Comparison of ENCODE assay signal across 13 mouse cellular contexts in the genomic region with DNA sequence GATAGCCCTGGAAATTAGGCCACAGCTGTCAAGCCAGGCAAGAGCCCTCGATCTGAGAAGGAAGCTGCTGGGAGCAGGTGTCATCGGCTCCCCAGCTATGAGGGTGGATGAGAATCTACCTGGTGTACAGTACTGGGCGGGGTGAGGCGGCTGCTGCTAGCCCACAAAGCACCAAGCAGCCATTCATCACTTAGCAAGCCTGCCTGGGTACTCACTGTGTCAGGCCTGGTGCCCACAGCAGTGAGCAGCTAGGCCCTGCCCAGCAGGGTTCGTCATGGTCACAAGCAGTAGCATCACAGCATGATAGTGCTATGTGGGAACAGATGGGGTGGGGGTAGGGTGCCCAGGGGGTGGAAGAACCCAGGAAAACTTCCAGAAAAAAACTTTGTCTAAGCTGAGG. TPM values are rescaled to one million over a fixed set of nuclear protein-coding genes. Genes with fewer than 3 reads are reported as not detected.
A peak's percentile ranks its signal among the peaks of the same experiment; 100 is the strongest.
DNase-seq lines count a peak whose midpoint lies in the region; ATAC-seq and TF ChIP-seq lines count a peak whose summit lies in the region.
"Had no signal": no experiment of that assay in that cellular context is flagged by ENCODE, and none has a peak within 500 bp of the region (broad histone marks: within the 10 kb centered on the region; RNA-seq: fewer than 3 reads in every experiment).

No protein-coding gene starts in this region.

- TF ChIP-seq POLR2A in heart, adult 2 months (IDR thresholded peaks at IDR 0.05; ENCODE audit: insufficient read depth, low read depth, low read length) = no peak

- WGBS in heart, embryonic 16.5 days = 88% methylated on average over 5 of the region's 5 CpGs
- 90% methylated on average over 5 of the region's 5 CpGs for WGBS in heart, adult 2 months
- WGBS in limb, embryonic 15.5 days = 82% methylated on average over 5 of the region's 5 CpGs

- no peaks in the 10 kb centered on the region for H3K27me3 ChIP-seq in heart, embryonic 16.5 days (ENCODE audit: control insufficient read depth, insufficient read depth, low read length)
- H3K27me3 ChIP-seq in heart, adult 2 months (ENCODE audit: control insufficient read depth, insufficient read depth, low read length) = no peaks in the 10 kb centered on the region
- H3K27me3 ChIP-seq in megakaryocyte, embryonic 14.5 days (replicated peaks) = no peaks in the 10 kb centered on the region
- H3K27me3 ChIP-seq in limb, embryonic 15.5 days = no peaks in the 10 kb centered on the region
- H3K27me3 ChIP-seq: CH12.LX had no signal

- no peak for TF ChIP-seq CTCF in heart, adult 2 months (IDR thresholded peaks at IDR 0.05)

- H3K4me2 ChIP-seq in heart, embryonic 16.5 days (ENCODE audit: low read depth, low read length) = no peak overlapping the region
- no peak overlapping the region for H3K4me2 ChIP-seq in limb, embryonic 15.5 days

- no peaks in the 10 kb centered on the region for H3K79me2 ChIP-seq in heart, adult 2 months (replicated peaks; ENCODE audit: control insufficient read depth, insufficient read depth, low read length)

- H3K4me1 ChIP-seq in heart, embryonic 16.5 days (ENCODE audit: control insufficient read depth, insufficient read depth, low read length) = peaks cover 11% of the 10 kb centered on the region
- H3K4me1 ChIP-seq in heart, adult 2 months (ENCODE audit: control insufficient read depth, insufficient read depth, low read length) = peaks cover 1% of the 10 kb centered on the region; the same call in 1 of the 2 replicates
- peaks cover 97% of the 10 kb centered on the region for H3K4me1 ChIP-seq in megakaryocyte, embryonic 14.5 days
- peaks cover 30% of the 10 kb centered on the region for H3K4me1 ChIP-seq in limb, embryonic 15.5 days

- no peaks in the 10 kb centered on the region for H3K36me3 ChIP-seq in heart, embryonic 16.5 days (ENCODE audit: control insufficient read depth, insufficient read depth)
- no peaks in the 10 kb centered on the region for H3K36me3 ChIP-seq in heart, adult 2 months (ENCODE audit: control insufficient read depth, insufficient read depth, low read length)
- H3K36me3 ChIP-seq in megakaryocyte, embryonic 14.5 days (replicated peaks; ENCODE audit: low read length) = peaks cover 86% of the 10 kb centered on the region
- H3K36me3 ChIP-seq in limb, embryonic 15.5 days = peaks cover 10% of the 10 kb centered on the region; the same call in 1 of the 2 replicates

- H3K9ac ChIP-seq in heart, embryonic 16.5 days (ENCODE audit: low read length) = no peak overlapping the region
- no peak overlapping the region for H3K9ac ChIP-seq in heart, adult 2 months (ENCODE audit: low read depth, low read length)
- no peak overlapping the region for H3K9ac ChIP-seq in limb, embryonic 15.5 days

- TF ChIP-seq EP300 in heart, adult 2 months (IDR thresholded peaks at IDR 0.05; ENCODE audit: insufficient read depth, low read depth, low read length) = no peak

- H3K9me3 ChIP-seq in heart, embryonic 16.5 days (replicated peaks; ENCODE audit: control insufficient read depth, low read length) = no peaks in the 10 kb centered on the region
- H3K9me3 ChIP-seq in megakaryocyte, embryonic 14.5 days = no peaks in the 10 kb centered on the region
- no peaks in the 10 kb centered on the region for H3K9me3 ChIP-seq in limb, embryonic 15.5 days

- no peak for DNase-seq in heart, adult 2 months
- DNase-seq in cerebellum, adult 9-11 months = peak; percentile 82
- no peak for DNase-seq in adrenal gland, adult 18-20 months (ENCODE audit: low spot score in 2 of 2)
- DNase-seq: gastrocnemius, adult 2 months; heart, postnatal 4 days; kidney, postnatal 25 days; thymus, adult 18-20 months had no signal

- no peak overlapping the region for H3K4me3 ChIP-seq in heart, embryonic 16.5 days (ENCODE audit: low read length)
- no peak overlapping the region for H3K4me3 ChIP-seq in heart, adult 2 months
- H3K4me3 ChIP-seq in megakaryocyte, embryonic 14.5 days (replicated peaks) = peak overlapping the region; percentile 85
- no peak overlapping the region for H3K4me3 ChIP-seq in limb, embryonic 15.5 days
- H3K4me3 ChIP-seq: gastrocnemius, adult 2 months had no signal

- ATAC-seq in heart, embryonic 16.5 days (replicated peaks; ENCODE audit: extremely low read depth, insufficient read depth, low FRiP score) = 0 out of 2 replicates have a peak, but pooled peaks have one; percentile 24
- no peak for ATAC-seq in megakaryocyte, adult 5-6 weeks (ENCODE audit: poor library complexity, severe bottlenecking)
- ATAC-seq in limb, embryonic 15.5 days (ENCODE audit: insufficient number of reproducible peaks, low FRiP score, low TSS enrichment, low read depth) = no peak
- no peak for ATAC-seq in erythroblast, adult 5-6 weeks (replicated peaks; ENCODE audit: low FRiP score, poor library complexity, severe bottlenecking)

- intact Hi-C loops in heart, adult 2 months (cut with DNase I) = no loop called here

- no peak overlapping the region for H3K27ac ChIP-seq in heart, embryonic 16.5 days (ENCODE audit: low read length)
- H3K27ac ChIP-seq in heart, adult 2 months = no peak overlapping the region
- peak overlapping the region; percentile 38; the same call in 1 of the 2 replicates for H3K27ac ChIP-seq in limb, embryonic 15.5 days

RNA-seq across cellular contexts. Expression of a gene that starts 25.8 kb away (rescaled TPM):
- 4.5 and 6.6 TPM in 2 replicates for polyA plus RNA-seq in heart, embryonic 16.5 days (2015; fragmentation: Nextera tagmentation; extraction: Ambion mirVana)
- total RNA-seq in heart, adult 2 months (2021) = 10 to 100 TPM; 38.8 to 39.6 TPM
- 34.3 and 39.7 TPM in 2 replicates for polyA plus RNA-seq in heart, adult 2 months (2012; rRNA removed)
- 149 and 562 TPM in 2 replicates for polyA plus RNA-seq in megakaryocyte, embryonic 14.5 days (2012; ENCODE audit: insufficient read depth, low replicate concordance)
- total RNA-seq in megakaryocyte, adult 5-6 weeks (2015) = 0.80 and 0.85 TPM in 2 replicates
- total RNA-seq in megakaryocyte, adult 5-6 weeks (2017) = 0.04 and 0.41 TPM in 2 replicates
- 9.6 and 10.2 TPM in 2 replicates for polyA plus RNA-seq in limb, embryonic 15.5 days (2015; fragmentation: Nextera tagmentation; extraction: Ambion mirVana)
- 10 to 100 TPM; 18.6 to 20.0 TPM for total RNA-seq in adrenal gland, adult 18-20 months (2021)
- not detected in 2 replicates for total RNA-seq in erythroblast, adult 5-6 weeks (2015; ENCODE audit: low replicate concordance)
- 0.26 TPM in 1 of 2 replicates, not detected in the other for total RNA-seq in erythroblast, adult 5-6 weeks (2017; ENCODE audit: low replicate concordance)

Comparison
In these comparisons a context has a peak if more than half of its experiments do, and no peak if none do; other contexts are left out.
1. RNA of a gene that starts 25.8 kb away (total RNA-seq): 38.8 to 39.6 TPM in heart, adult 2 months and 18.6 to 20.0 TPM in adrenal gland, adult 18-20 months; 0.04 to 0.85 TPM in megakaryocyte, adult 5-6 weeks and 0.26 TPM in erythroblast, adult 5-6 weeks; every median in the first group is over 10 times any median in the second.